Mouse (Mus musculus) retina, postnatal 7 days (tissue): ENCODE results near the gene Ankrd6.

Experiments
- DNase-seq: peaks from one replicate; pipeline ENCODE4 v3.0.0-alpha.2; 2012; ENCODE audit warnings: low read depth, low spot score

Gene Ankrd6

GRCm38 (mm10) chr4:32951035-32951940, 647 bp upstream of the Ankrd6 start:
- DNase-seq = no peak

GRCm38 (mm10) chr4:32948696-32949095, 1.9 kb downstream of the Ankrd6 start:
- no peak for DNase-seq

GRCm38 (mm10) chr4:32947631-32948030, 3.0 kb downstream of the Ankrd6 start:
- no peak for DNase-seq

GRCm38 (mm10) chr4:32940984-32941383, 9.7 kb downstream of the Ankrd6 start:
- no peak for DNase-seq

- no peak for DNase-seq
Measured at GRCm38 (mm10) chr4:32939964-32940363, 10.7 kb downstream of the Ankrd6 start.

- DNase-seq = no peak
Measured at GRCm38 (mm10) chr4:32939521-32939920, 11.1 kb downstream of the Ankrd6 start.

- no peak for DNase-seq
Measured at GRCm38 (mm10) chr4:32936762-32937341, 13.8 kb downstream of the Ankrd6 start.

- no peak for DNase-seq
Measured at GRCm38 (mm10) chr4:32932056-32932455, 18.6 kb downstream of the Ankrd6 start.

GRCm38 (mm10) chr4:32929750-32930149, 20.9 kb downstream of the Ankrd6 start:
- no peak for DNase-seq

GRCm38 (mm10) chr4:32928692-32929448, 21.8 kb downstream of the Ankrd6 start:
- DNase-seq = no peak

GRCm38 (mm10) chr4:32923891-32924294, 26.7 kb downstream of the Ankrd6 start:
- no peak for DNase-seq

- DNase-seq = no peak
Measured at GRCm38 (mm10) chr4:32923436-32923835, 27.2 kb downstream of the Ankrd6 start.

- DNase-seq = no peak
Measured at GRCm38 (mm10) chr4:32922871-32923270, 27.8 kb downstream of the Ankrd6 start.

- DNase-seq = no peak
Measured at GRCm38 (mm10) chr4:32920863-32921262, 29.8 kb downstream of the Ankrd6 start.

- no peak for DNase-seq
Measured at GRCm38 (mm10) chr4:32918571-32918970, 32.1 kb downstream of the Ankrd6 start.

- no peak for DNase-seq
Measured at GRCm38 (mm10) chr4:32916689-32917385, 33.8 kb downstream of the Ankrd6 start.

- DNase-seq = no peak
Measured at GRCm38 (mm10) chr4:32915928-32916327, 34.7 kb downstream of the Ankrd6 start.

GRCm38 (mm10) chr4:32909996-32910395, 40.6 kb downstream of the Ankrd6 start:
- DNase-seq = no peak

GRCm38 (mm10) chr4:32909241-32909979, 41.2 kb downstream of the Ankrd6 start:
- no peak for DNase-seq

GRCm38 (mm10) chr4:32907631-32908030, 43.0 kb downstream of the Ankrd6 start:
- DNase-seq = no peak

- no peak for DNase-seq
Measured at GRCm38 (mm10) chr4:32906627-32907026, 44.0 kb downstream of the Ankrd6 start.
